Mouse (Mus musculus) stomach, embryonic 16.5 days (tissue): ENCODE data around the gene Gale. TPM values are rescaled to one million over a fixed set of nuclear protein-coding genes. Genes with fewer than 3 reads are reported as not detected.
A peak's percentile ranks its signal among the peaks of the same experiment; 100 is the strongest.

Experiments
- ATAC-seq: fragments of 200-750 bp; cut with Nextera tagmentation; 2 replicates; pipeline ENCODE4 v1.8.0; 2017; ENCODE audit warnings: moderate number of reproducible peaks, moderate TSS enrichment; ENCODE audit not compliant: insufficient read depth, low FRiP score
- H3K27ac ChIP-seq: fragments of 300-500 bp; sonication (generic); 2 replicates; pipeline ENCODE4 v1.5.1; 2014; ENCODE audit warnings: low read length
- H3K27me3 ChIP-seq: fragments of 300-500 bp; sonication (generic); 2 replicates; pipeline ENCODE4 v1.6.1; 2014; ENCODE audit warnings: low read length, control low read depth, mixed read lengths; ENCODE audit not compliant: control insufficient read depth, insufficient read depth
- H3K36me3 ChIP-seq: fragments of 300-500 bp; sonication (generic); 2 replicates; pipeline ENCODE4 v1.6.1; 2014; ENCODE audit warnings: low read length; ENCODE audit not compliant: control insufficient read depth, insufficient read depth
- H3K4me1 ChIP-seq: fragments of 300-500 bp; sonication (generic); 2 replicates; pipeline ENCODE4 v1.6.1; 2014; ENCODE audit warnings: low read length, control low read depth, mixed read lengths; ENCODE audit not compliant: control insufficient read depth, insufficient read depth
- H3K4me2 ChIP-seq: fragments of 300-500 bp; sonication (generic); 2 replicates; pipeline ENCODE4 v1.6.1; 2014; ENCODE audit warnings: low read depth, low read length, mixed read lengths
- H3K4me3 ChIP-seq: fragments of 300-500 bp; sonication (generic); replicated peaks from 2 replicates; pipeline ENCODE4 v1.5.1; 2014; ENCODE audit warnings: mild to moderate bottlenecking, low read length
- H3K9ac ChIP-seq: fragments of 300-500 bp; sonication (generic); 2 replicates; pipeline ENCODE4 v1.6.1; 2014; ENCODE audit warnings: low read length
- H3K9me3 ChIP-seq: fragments of 300-500 bp; sonication (generic); replicated peaks from 2 replicates; pipeline ENCODE4 v1.6.1; 2016; ENCODE audit warnings: low read length, control low read depth; ENCODE audit not compliant: control insufficient read depth
- WGBS: fragments of 180-500 bp; shearing (Covaris S2); extraction: QIAGEN DNeasy Blood & Tissue Kit; methylation state at CpG from one replicate; pipeline ENCODE4 v1.1.7; 2014; 5-methylcytosine and 5-hydroxymethylcytosine counted together
- polyA plus RNA-seq: library from polyadenylated mRNA; unstranded; fragments of >200 nt; fragmentation: Nextera tagmentation; extraction: Ambion mirVana; gene quantifications from 2 replicates; pipeline ENCODE4 v1.2.1, GENCODE M21; 2015

Gene Gale
- 109 and 136 TPM in 2 replicates for polyA plus RNA-seq

GRCm38 (mm10) chr4:135963457-135964193, at the start of gene Gale:
TSS of gene Gale (plus strand) at chr4:135963727.
- H3K4me3 ChIP-seq = peak within 1 kb of the TSS; percentile 79
- peak within 1 kb of the TSS; percentile 88 for H3K9ac ChIP-seq
- H3K9me3 ChIP-seq = no peaks in the 10 kb centered on the region
- peak; percentile 91 for ATAC-seq
- WGBS = under 1% methylated on average over 56 of the region's 56 CpGs
- H3K27me3 ChIP-seq = no peaks in the 10 kb centered on the region
- peak within 1 kb of the TSS; percentile 94 for H3K27ac ChIP-seq
- peak within 1 kb of the TSS; percentile 84 for H3K4me2 ChIP-seq
- peaks cover 26% of the 10 kb centered on the region for H3K36me3 ChIP-seq
- peaks cover 17% of the 10 kb centered on the region for H3K4me1 ChIP-seq

- Histone ChIP-seq H3K4me1 (peaks cover 6% of the 10 kb centered on the region), H3K9me3 (no peaks in the 10 kb centered on the region), H3K27ac (no peak overlapping the region), H3K9ac (no peak overlapping the region), H3K27me3 (no peaks in the 10 kb centered on the region), H3K36me3 (peaks cover 3% of the 10 kb centered on the region; the same call in 1 of the 2 replicates), H3K4me2 (no peak overlapping the region), H3K4me3 (no peak overlapping the region)
- ATAC-seq = no peak
- 75% methylated on average over 13 of the region's 13 CpGs for WGBS
Observed at GRCm38 (mm10) chr4:135918635-135919279, 44.8 kb upstream of the Gale start.

- WGBS = 86% methylated on average over 3 of the region's 3 CpGs
- Histone ChIP-seq H3K9me3 (no peaks in the 10 kb centered on the region), H3K4me2 (no peak overlapping the region), H3K4me1 (peaks cover 6% of the 10 kb centered on the region), H3K27ac (0 out of 2 replicates have a peak overlapping the region, but pooled peaks have one; percentile 16), H3K4me3 (no peak overlapping the region), H3K9ac (no peak overlapping the region), H3K27me3 (no peaks in the 10 kb centered on the region), H3K36me3 (peaks cover 3% of the 10 kb centered on the region; the same call in 1 of the 2 replicates)
- no peak for ATAC-seq
Observed at GRCm38 (mm10) chr4:135919280-135919639, 44.3 kb upstream of the Gale start.

GRCm38 (mm10) chr4:135920304-135921241, 43.0 kb upstream of the Gale start, which contains the start of gene Fuca1:
TSS of gene Fuca1 (plus strand) at chr4:135920735.
- Histone ChIP-seq H3K36me3 (peaks cover 3% of the 10 kb centered on the region; the same call in 1 of the 2 replicates), H3K9me3 (no peaks in the 10 kb centered on the region), H3K27me3 (no peaks in the 10 kb centered on the region), H3K4me3 (peak within 1 kb of the TSS; percentile 80), H3K27ac (peak within 1 kb of the TSS; percentile 73), H3K4me2 (peak within 1 kb of the TSS; percentile 81), H3K9ac (peak within 1 kb of the TSS; percentile 79), H3K4me1 (peaks cover 6% of the 10 kb centered on the region)
- ATAC-seq = peak; percentile 92
- WGBS = 1% methylated on average over 60 of the region's 60 CpGs

- 2% methylated on average over 26 of the region's 26 CpGs for WGBS
- peak overlapping the region; percentile 79 for H3K9ac ChIP-seq
- H3K36me3 ChIP-seq = peaks cover 3% of the 10 kb centered on the region; the same call in 1 of the 2 replicates
- H3K9me3 ChIP-seq = no peaks in the 10 kb centered on the region
- H3K4me1 ChIP-seq = peaks cover 6% of the 10 kb centered on the region
- no peaks in the 10 kb centered on the region for H3K27me3 ChIP-seq
- 0 out of 2 replicates have a peak, but pooled peaks have one; percentile 4 for ATAC-seq
- H3K27ac ChIP-seq = peak overlapping the region; percentile 73
- peak overlapping the region; percentile 80 for H3K4me3 ChIP-seq
- peak overlapping the region; percentile 81 for H3K4me2 ChIP-seq
Observed at GRCm38 (mm10) chr4:135921257-135922120, 42.0 kb upstream of the Gale start.

- Histone ChIP-seq H3K27me3 (no peaks in the 10 kb centered on the region), H3K9ac (no peak overlapping the region), H3K27ac (peak overlapping the region; percentile 73; the same call in 1 of the 2 replicates), H3K4me2 (peak overlapping the region; percentile 81), H3K4me1 (peaks cover 6% of the 10 kb centered on the region), H3K9me3 (no peaks in the 10 kb centered on the region), H3K36me3 (peaks cover 3% of the 10 kb centered on the region; the same call in 1 of the 2 replicates), H3K4me3 (peak overlapping the region; percentile 80)
- 63% methylated on average over 1 of the region's 1 CpGs for WGBS
- no peak for ATAC-seq
Observed at GRCm38 (mm10) chr4:135922190-135922589, 41.3 kb upstream of the Gale start.

- Histone ChIP-seq H3K9ac (no peak overlapping the region), H3K4me2 (no peak overlapping the region), H3K4me3 (no peak overlapping the region), H3K9me3 (no peaks in the 10 kb centered on the region), H3K4me1 (peaks cover 6% of the 10 kb centered on the region), H3K27ac (no peak overlapping the region), H3K36me3 (peaks cover 3% of the 10 kb centered on the region; the same call in 1 of the 2 replicates), H3K27me3 (no peaks in the 10 kb centered on the region)
- WGBS = 79% methylated on average over 2 of the region's 2 CpGs
- ATAC-seq = no peak
Observed at GRCm38 (mm10) chr4:135924418-135924817, 39.1 kb upstream of the Gale start.

- WGBS = 79% methylated on average over 5 of the region's 5 CpGs
- Histone ChIP-seq H3K27ac (no peak overlapping the region), H3K9me3 (no peaks in the 10 kb centered on the region), H3K27me3 (no peaks in the 10 kb centered on the region), H3K4me1 (peaks cover 6% of the 10 kb centered on the region), H3K4me3 (no peak overlapping the region), H3K4me2 (no peak overlapping the region), H3K9ac (no peak overlapping the region), H3K36me3 (peaks cover 3% of the 10 kb centered on the region; the same call in 1 of the 2 replicates)
- no peak for ATAC-seq
Observed at GRCm38 (mm10) chr4:135925341-135925740, 38.2 kb upstream of the Gale start.
